Mouse (Mus musculus) brain, embryonic 14.5 days (tissue): ENCODE measurements around the gene Nbea.

Experiments used
- CTCF ChIP-seq: fragments of 200-500 bp; IDR thresholded peaks from 2 replicates; pipeline ENCODE4 v1.5.1; 2012; ENCODE audit warnings: inconsistent platforms, mild to moderate bottlenecking, moderate library complexity, borderline replicate concordance; ENCODE audit not compliant: insufficient read depth, insufficient read length; ENCODE audit errors: extremely low read depth
- POLR2A ChIP-seq: fragments of 200-500 bp; IDR thresholded peaks from 2 replicates; pipeline ENCODE4 v1.6.1; 2012; ENCODE audit warnings: mild to moderate bottlenecking, inconsistent platforms, borderline replicate concordance; ENCODE audit not compliant: poor library complexity, insufficient read depth, insufficient read length, severe bottlenecking; ENCODE audit errors: extremely low read depth

GRCm38 (mm10) chr3:55818082-55818481 lies 365.4 kb downstream of the Nbea start:
- no peak for TF ChIP-seq CTCF
- no peak for TF ChIP-seq POLR2A
